Mouse (Mus musculus): ENCODE measurements around the gene Mcf2.

- TF ChIP-seq CTCF (IDR thresholded peaks at IDR 0.05; ENCODE audit: borderline replicate concordance, control insufficient read depth, extremely low read depth, insufficient read depth, low read length, poor library complexity) (no peak), POLR2A (IDR thresholded peaks at IDR 0.05; ENCODE audit: control insufficient read depth, extremely low read depth, insufficient read depth, low read length, poor library complexity) (no peak)
These were observed 8.8 kb upstream of the Mcf2 start for GRCm38 (mm10) chrX:60187726-60188125.
